Mouse (Mus musculus): Measurements from ENCODE around the gene Timm10. TPM values are rescaled to one million over a fixed set of nuclear protein-coding genes. Genes with fewer than 3 reads are reported as not detected.

Gene Timm10
- polyA plus RNA-seq, 1 experiment: 25.1 TPM

DNA sequence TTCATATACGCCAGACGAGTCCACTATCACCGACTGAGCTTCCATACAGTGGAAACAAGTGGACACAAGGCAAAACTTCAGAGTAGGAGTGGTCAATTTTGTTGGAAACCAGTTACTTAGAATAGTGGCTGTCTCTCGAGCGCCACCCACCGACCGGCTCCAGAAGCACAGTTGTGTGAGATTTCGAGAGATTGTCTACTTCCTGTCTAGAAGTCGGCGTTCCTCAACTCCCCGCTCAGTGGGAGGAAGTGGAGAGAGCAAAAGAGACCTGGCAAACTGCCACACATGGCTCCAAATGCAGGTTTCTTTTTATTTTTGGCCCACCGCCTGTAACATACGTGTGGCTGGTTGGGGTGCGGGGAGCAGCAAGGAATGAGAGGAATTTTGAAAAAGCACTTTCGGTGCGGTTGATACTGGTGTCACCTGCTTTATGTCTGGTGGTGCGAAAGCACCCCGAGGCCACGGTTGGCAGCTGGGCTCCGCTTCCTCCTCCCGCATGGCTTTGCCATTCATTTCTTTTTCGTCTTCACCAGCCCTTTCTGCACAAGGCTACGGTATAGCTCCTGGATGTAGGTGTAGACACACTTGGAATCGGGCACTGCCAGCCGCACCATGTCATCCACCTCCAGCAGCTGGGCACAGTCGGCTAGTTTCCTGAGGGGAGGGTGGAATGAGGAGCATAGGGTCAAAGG is 15.8 kb upstream of the Timm10 start:
- TF ChIP-seq POLR2A (IDR thresholded peaks at IDR 0.05; ENCODE audit: borderline replicate concordance, extremely low read depth, low read depth, low read length) (no peak), CTCF (IDR thresholded peaks at IDR 0.05; ENCODE audit: insufficient read depth, low read length) (peak; percentile 65)
- Histone ChIP-seq H3K4me1 (ENCODE audit: control insufficient read depth, insufficient read depth, low read length) (0 out of 2 replicates have a peak, but pooled peaks cover 5% of the 10 kb centered on the region), H3K4me3 (replicated peaks; ENCODE audit: extremely low read depth, low read depth, low read length) (peak overlapping the region; percentile 48)
- DNase-seq: peak; percentile 84
- 22% methylated on average over 26 of the region's 26 CpGs for WGBS

DNA sequence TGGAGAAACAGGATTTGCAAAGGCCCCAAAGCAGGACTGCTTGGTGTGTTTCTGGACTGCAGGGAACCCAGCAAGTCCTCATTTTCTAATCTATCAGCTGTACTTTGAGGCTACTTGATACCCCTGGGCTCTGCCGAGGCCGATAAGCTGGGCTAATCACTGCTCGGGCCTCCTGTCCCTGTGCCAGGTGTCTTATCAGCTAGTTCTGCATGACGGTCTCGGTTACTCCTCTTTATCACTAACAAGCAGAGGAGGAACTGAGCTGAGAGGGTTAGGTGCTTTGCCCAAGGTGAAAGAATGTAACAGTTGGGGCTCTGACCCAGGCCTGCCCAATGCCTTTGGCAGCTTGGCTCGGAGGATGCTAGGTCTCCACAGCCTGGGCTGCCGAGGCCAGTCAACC is 14.9 kb upstream of the Timm10 start:
- Histone ChIP-seq H3K4me1 (ENCODE audit: control insufficient read depth, insufficient read depth, low read length) (0 out of 2 replicates have a peak, but pooled peaks cover 5% of the 10 kb centered on the region), H3K4me3 (replicated peaks; ENCODE audit: extremely low read depth, low read depth, low read length) (no peak overlapping the region)
- DNase-seq: no peak
- no peak for TF ChIP-seq CTCF (IDR thresholded peaks at IDR 0.05; ENCODE audit: insufficient read depth, low read length)
- WGBS: 58% methylated on average over 7 of the region's 7 CpGs

- no peak overlapping the region for H3K4me3 ChIP-seq (replicated peaks; ENCODE audit: extremely low read depth, low read depth, low read length)
- WGBS: 88% methylated on average over 6 of the region's 6 CpGs
- DNase-seq: no peak
Observed at GRCm38 (mm10) chr2:84812676-84813075, 14.1 kb upstream of the Timm10 start.

DNA sequence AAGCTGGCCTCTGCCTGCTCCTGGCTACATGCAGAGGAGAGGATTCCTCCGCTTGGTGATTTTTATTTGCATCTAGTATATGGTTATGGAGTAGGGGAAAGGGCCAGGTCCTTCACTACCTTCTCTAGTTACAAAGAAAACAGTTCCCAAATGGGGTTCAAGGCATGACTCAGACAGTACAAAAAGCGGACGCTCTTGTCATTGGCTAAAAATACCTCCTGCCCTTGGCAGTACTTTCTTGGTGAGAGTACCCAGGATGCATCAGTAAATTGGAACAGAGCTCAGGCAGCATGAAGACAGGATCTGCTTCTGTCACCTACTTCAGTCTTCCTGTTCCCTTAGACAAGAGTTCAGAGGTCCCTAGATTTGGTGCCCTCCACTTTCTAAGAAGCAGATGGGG is 6.9 kb upstream of the Timm10 start:
- Histone ChIP-seq H3K4me1 (ENCODE audit: control insufficient read depth, insufficient read depth, low read length) (no peaks in the 10 kb centered on the region), H3K4me3 (replicated peaks; ENCODE audit: extremely low read depth, low read depth, low read length) (no peak overlapping the region)
- no peak for TF ChIP-seq CTCF (IDR thresholded peaks at IDR 0.05; ENCODE audit: insufficient read depth, low read length)
- TF ChIP-seq POLR2A (IDR thresholded peaks at IDR 0.05; ENCODE audit: borderline replicate concordance, extremely low read depth, low read depth, low read length): no peak
- no peak for DNase-seq
- WGBS: 25% methylated on average over 3 of the region's 3 CpGs

More at GRCm38 (mm10) chr2:84812676-84813075, 14.1 kb upstream of the Timm10 start:
- H3K4me1 ChIP-seq (ENCODE audit: control insufficient read depth, insufficient read depth, low read length): 0 out of 2 replicates have a peak, but pooled peaks cover 5% of the 10 kb centered on the region
- no peak for TF ChIP-seq CTCF (IDR thresholded peaks at IDR 0.05; ENCODE audit: insufficient read depth, low read length)
- no peak for TF ChIP-seq POLR2A (IDR thresholded peaks at IDR 0.05; ENCODE audit: borderline replicate concordance, extremely low read depth, low read depth, low read length)

DNA sequence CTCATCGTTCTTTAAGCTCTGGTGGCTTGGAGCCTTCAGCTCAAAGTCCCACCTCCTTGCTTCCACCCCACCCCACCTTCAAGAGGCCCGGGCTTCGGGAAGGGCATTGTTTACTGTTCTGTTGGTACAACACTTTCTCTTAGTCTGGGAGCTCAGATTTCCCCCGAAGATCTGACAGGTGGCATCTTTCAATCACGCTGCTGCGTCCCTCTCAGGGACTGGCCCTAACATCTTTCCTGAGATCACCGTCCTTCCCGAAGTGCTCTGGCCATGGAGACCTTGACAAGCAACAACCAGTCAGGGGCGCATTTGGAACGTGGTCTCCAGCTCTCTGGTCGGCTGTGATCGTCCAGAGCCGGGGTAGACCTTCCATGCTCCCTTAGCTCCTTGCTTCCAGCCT is 4.2 kb upstream of the Timm10 start, which contains the start of gene Smtnl1:
Smtnl1 (minus strand) TSS at position 101 of the 400 bp plus-strand sequence.
- no peak within 1 kb of the TSS for H3K4me3 ChIP-seq (replicated peaks; ENCODE audit: extremely low read depth, low read depth, low read length)
- TF ChIP-seq POLR2A (IDR thresholded peaks at IDR 0.05; ENCODE audit: borderline replicate concordance, extremely low read depth, low read depth, low read length): no peak
- TF ChIP-seq CTCF (IDR thresholded peaks at IDR 0.05; ENCODE audit: insufficient read depth, low read length): no peak
- 40% methylated on average over 13 of the region's 13 CpGs for WGBS
- H3K4me1 ChIP-seq (ENCODE audit: control insufficient read depth, insufficient read depth, low read length): peaks cover 2% of the 10 kb centered on the region; the same call in 1 of the 2 replicates
- no peak for DNase-seq

DNA sequence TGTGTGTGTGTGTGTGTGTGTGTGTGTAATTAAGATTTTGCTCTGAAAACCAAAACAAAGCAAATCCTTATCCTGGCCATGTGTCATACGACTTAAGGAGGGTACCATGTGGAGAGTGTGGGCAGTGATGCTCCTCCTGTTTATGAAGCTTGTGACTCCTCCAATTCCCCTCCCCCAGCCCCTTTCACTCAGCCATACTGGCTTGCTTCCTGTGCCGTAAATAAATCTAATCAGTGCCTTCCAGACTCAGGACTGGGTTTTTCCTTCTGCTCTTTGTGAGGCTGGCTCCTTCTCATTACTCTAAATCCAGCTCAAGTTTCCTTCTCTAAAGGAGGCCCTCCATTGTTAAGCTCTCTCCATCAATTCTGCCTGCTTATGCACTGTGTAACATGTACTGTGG is 3.6 kb upstream of the Timm10 start:
- TF ChIP-seq POLR2A (IDR thresholded peaks at IDR 0.05; ENCODE audit: borderline replicate concordance, extremely low read depth, low read depth, low read length): no peak
- no peak for TF ChIP-seq CTCF (IDR thresholded peaks at IDR 0.05; ENCODE audit: insufficient read depth, low read length)
- 15% methylated on average over 2 of the region's 2 CpGs for WGBS
- H3K4me3 ChIP-seq (replicated peaks; ENCODE audit: extremely low read depth, low read depth, low read length): no peak overlapping the region
- no peak for DNase-seq
- peaks cover 4% of the 10 kb centered on the region; the same call in 1 of the 2 replicates for H3K4me1 ChIP-seq (ENCODE audit: control insufficient read depth, insufficient read depth, low read length)

DNA sequence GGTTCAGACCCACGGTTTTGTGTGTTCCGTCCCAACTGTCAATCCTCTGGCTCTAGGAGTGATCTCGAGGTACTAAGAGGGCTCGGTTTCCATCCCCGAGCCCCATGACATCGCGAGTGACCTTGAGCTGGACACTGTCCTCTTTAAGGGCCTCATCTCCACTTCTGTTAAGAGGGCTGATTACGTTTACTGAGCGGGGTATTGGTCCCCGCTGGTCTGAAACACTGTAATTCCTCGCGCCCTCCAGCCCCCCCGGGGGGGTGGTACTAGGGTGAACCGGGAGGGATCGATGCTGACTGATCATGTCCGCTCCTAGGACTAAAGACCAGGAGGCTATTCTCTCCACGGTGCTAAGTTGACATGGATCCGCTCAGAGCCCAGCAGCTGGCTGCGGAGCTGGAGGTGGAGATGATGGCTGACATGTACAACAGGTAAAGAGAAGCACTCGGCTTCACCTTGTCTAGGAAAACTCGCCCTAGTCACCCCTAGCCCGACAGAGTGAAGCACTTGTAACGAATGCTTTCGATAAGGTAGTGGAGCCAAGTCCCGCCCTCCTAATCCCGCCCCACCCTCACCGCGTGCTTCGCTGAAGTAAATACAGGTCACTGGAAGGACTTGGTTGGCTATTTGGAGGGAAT is 605 bp downstream of the Timm10 start:
- DNase-seq: no peak
- peaks cover 4% of the 10 kb centered on the region; the same call in 1 of the 2 replicates for H3K4me1 ChIP-seq (ENCODE audit: control insufficient read depth, insufficient read depth, low read length)
- 1% methylated on average over 29 of the region's 29 CpGs for WGBS
- peak overlapping the region; percentile 93 for H3K4me3 ChIP-seq (replicated peaks; ENCODE audit: extremely low read depth, low read depth, low read length)
- no peak for TF ChIP-seq POLR2A (IDR thresholded peaks at IDR 0.05; ENCODE audit: borderline replicate concordance, extremely low read depth, low read depth, low read length)
- no peak for TF ChIP-seq CTCF (IDR thresholded peaks at IDR 0.05; ENCODE audit: insufficient read depth, low read length)

- Histone ChIP-seq H3K4me3 (replicated peaks; ENCODE audit: extremely low read depth, low read depth, low read length) (no peak overlapping the region), H3K4me1 (ENCODE audit: control insufficient read depth, insufficient read depth, low read length) (peaks cover 4% of the 10 kb centered on the region)
- 24% methylated on average over 10 of the region's 10 CpGs for WGBS
- TF ChIP-seq POLR2A (IDR thresholded peaks at IDR 0.05; ENCODE audit: borderline replicate concordance, extremely low read depth, low read depth, low read length) (no peak), CTCF (IDR thresholded peaks at IDR 0.05; ENCODE audit: insufficient read depth, low read length) (peak; percentile 91)
- peak; percentile 74 for DNase-seq
Observed at GRCm38 (mm10) chr2:84831666-84832391, 5.0 kb downstream of the Timm10 start.

GRCm38 (mm10) chr2:84837107-84837506 is 10.3 kb downstream of the Timm10 start:
- DNase-seq: no peak
- WGBS: 62% methylated on average over 8 of the region's 8 CpGs
- TF ChIP-seq POLR2A (IDR thresholded peaks at IDR 0.05; ENCODE audit: borderline replicate concordance, extremely low read depth, low read depth, low read length) (no peak), CTCF (IDR thresholded peaks at IDR 0.05; ENCODE audit: insufficient read depth, low read length) (no peak)
- Histone ChIP-seq H3K4me1 (ENCODE audit: control insufficient read depth, insufficient read depth, low read length) (peaks cover 3% of the 10 kb centered on the region; the same call in 1 of the 2 replicates), H3K4me3 (replicated peaks; ENCODE audit: extremely low read depth, low read depth, low read length) (no peak overlapping the region)
